8 mouse cellular contexts compared by ENCODE assay signal in genomic region chr1:180777660-180778402, GRCm38 (mm10). TPM values are rescaled to one million over a fixed set of nuclear protein-coding genes. Genes with fewer than 3 reads are reported as not detected.
DNase-seq lines count a peak whose midpoint lies in the region; ATAC-seq lines count a peak whose summit lies in the region.

No protein-coding gene starts in this region.

- peaks cover 34% of the 10 kb centered on the region for H3K4me1 ChIP-seq in forebrain, embryonic 10.5 days
- peaks cover 31% of the 10 kb centered on the region for H3K4me1 ChIP-seq in heart, embryonic 15.5 days (replicated peaks)
- H3K4me1 ChIP-seq in liver, embryonic 12.5 days, result peaks cover 28% of the 10 kb centered on the region

- H3K36me3 ChIP-seq in forebrain, embryonic 10.5 days (replicated peaks), result no peaks in the 10 kb centered on the region
- no peaks in the 10 kb centered on the region for H3K36me3 ChIP-seq in heart, embryonic 15.5 days
- H3K36me3 ChIP-seq in liver, embryonic 12.5 days, result no peaks in the 10 kb centered on the region
- H3K36me3 ChIP-seq in splenic B cell, adult 2 months (ENCODE audit: control insufficient read depth, insufficient read depth, low read length, poor library complexity, severe bottlenecking), result no peaks in the 10 kb centered on the region

- H3K9ac ChIP-seq in heart, embryonic 15.5 days, result peak overlapping the region; percentile 78
- H3K9ac ChIP-seq in liver, embryonic 12.5 days, result peak overlapping the region; percentile 76

- peak overlapping the region; percentile 87 for H3K4me2 ChIP-seq in heart, embryonic 15.5 days
- H3K4me2 ChIP-seq in liver, embryonic 12.5 days, result peak overlapping the region; percentile 92

- ATAC-seq in heart, embryonic 15.5 days (replicated peaks; ENCODE audit: insufficient number of reproducible peaks, insufficient read depth, low FRiP score, low read depth), result peak; percentile 87
- ATAC-seq in liver, embryonic 12.5 days, result peak; percentile 86

- peaks cover 9% of the 10 kb centered on the region; the same call in 1 of the 2 replicates for H3K27me3 ChIP-seq in forebrain, embryonic 10.5 days (ENCODE audit: poor library complexity, severe bottlenecking)
- H3K27me3 ChIP-seq in heart, embryonic 15.5 days, result no peaks in the 10 kb centered on the region
- peaks cover 17% of the 10 kb centered on the region; the same call in 1 of the 2 replicates for H3K27me3 ChIP-seq in liver, embryonic 12.5 days (replicated peaks)
- H3K27me3 ChIP-seq in splenic B cell, adult 2 months (ENCODE audit: control insufficient read depth, insufficient read depth, low read length, poor library complexity, severe bottlenecking), result no peaks in the 10 kb centered on the region

- peak overlapping the region; percentile 72 for H3K4me3 ChIP-seq in forebrain, embryonic 10.5 days
- peak overlapping the region; percentile 66 for H3K4me3 ChIP-seq in heart, embryonic 15.5 days
- peak overlapping the region; percentile 68 for H3K4me3 ChIP-seq in liver, embryonic 12.5 days

- H3K9me3 ChIP-seq in forebrain, embryonic 10.5 days, result peaks cover 6% of the 10 kb centered on the region; the same call in 1 of the 2 replicates
- no peaks in the 10 kb centered on the region for H3K9me3 ChIP-seq in heart, embryonic 15.5 days (replicated peaks)
- peaks cover 6% of the 10 kb centered on the region for H3K9me3 ChIP-seq in liver, embryonic 12.5 days (replicated peaks)

- peak overlapping the region; percentile 95 for H3K27ac ChIP-seq in forebrain, embryonic 10.5 days
- H3K27ac ChIP-seq in heart, embryonic 15.5 days, result peak overlapping the region; percentile 96
- peak overlapping the region; percentile 86 for H3K27ac ChIP-seq in liver, embryonic 12.5 days

- peak; percentile 59 to 68 for DNase-seq in CD8-positive naive resting alpha-beta T cell, adult 2 months (ENCODE audit: low read depth in 2 of 2, low spot score in 2 of 2)
- DNase-seq in c-Kit-positive CD71-negative TER-119-negative erythroid progenitor cells, embryonic 14.5 days (ENCODE audit: low read depth), result peak; percentile 71
- DNase-seq in forebrain, embryonic 10.5 days (ENCODE audit: extremely low spot score, low spot score), result peak; percentile 89
- DNase-seq in kidney, postnatal 14 days, result peak; percentile 92
- DNase-seq in naive thymus-derived CD4-positive, alpha-beta T cell, adult 2 months (ENCODE audit: low read depth), result peak; percentile 78
- DNase-seq in splenic B cell, adult 2 months (ENCODE audit: low read depth, low spot score), result peak; percentile 61

- under 1% methylated on average over 56 of the region's 56 CpGs for WGBS in forebrain, embryonic 10.5 days
- WGBS in heart, embryonic 15.5 days, result under 1% methylated on average over 56 of the region's 56 CpGs
- whole genome bisulfite sequencing in liver, embryonic 12.5 days (ENCODE audit: insufficient replicate concordance), result under 1% methylated on average over 56 of the region's 56 CpGs

RNA-seq across cellular contexts. Expression of gene H3f3a, which starts 35.9 kb away (rescaled TPM):
- polyA plus RNA-seq in forebrain, embryonic 10.5 days (2016; fragmentation: Nextera tagmentation; extraction: Ambion mirVana), result 2,460 and 2,659 TPM in 2 replicates
- 1,560 and 1,618 TPM in 2 replicates for polyA plus RNA-seq in heart, embryonic 15.5 days (2015; fragmentation: Nextera tagmentation; extraction: Ambion mirVana)
- 1,997 and 2,057 TPM in 2 replicates for polyA plus RNA-seq in liver, embryonic 12.5 days (2016; fragmentation: Nextera tagmentation; extraction: Ambion mirVana)

RNA-seq across cellular contexts. Expression of gene Acbd3, which starts 52.0 kb away (rescaled TPM):
- polyA plus RNA-seq in forebrain, embryonic 10.5 days (2016; fragmentation: Nextera tagmentation; extraction: Ambion mirVana), result 14.7 and 17.0 TPM in 2 replicates
- polyA plus RNA-seq in heart, embryonic 15.5 days (2015; fragmentation: Nextera tagmentation; extraction: Ambion mirVana), result 16.9 and 20.0 TPM in 2 replicates
- polyA plus RNA-seq in liver, embryonic 12.5 days (2016; fragmentation: Nextera tagmentation; extraction: Ambion mirVana), result 13.9 and 15.6 TPM in 2 replicates

Comparison
In these comparisons a context has a peak if more than half of its experiments do, and no peak if none do; other contexts are left out.
1. Peak in every context shown above with its lines: DNase-seq, ATAC-seq, H3K4me3 ChIP-seq and H3K27ac ChIP-seq.